Mouse (Mus musculus) MN1 (cell line): Measurements from ENCODE around the gene Fam78b.
A peak's percentile ranks its signal among the peaks of the same experiment; 100 is the strongest.

ENCODE experiments used
- DNase-seq: peaks from one replicate; pipeline ENCODE4 v3.0.0-alpha.2; 2016; ENCODE audit warnings: low spot score

Gene Fam78b

DNA sequence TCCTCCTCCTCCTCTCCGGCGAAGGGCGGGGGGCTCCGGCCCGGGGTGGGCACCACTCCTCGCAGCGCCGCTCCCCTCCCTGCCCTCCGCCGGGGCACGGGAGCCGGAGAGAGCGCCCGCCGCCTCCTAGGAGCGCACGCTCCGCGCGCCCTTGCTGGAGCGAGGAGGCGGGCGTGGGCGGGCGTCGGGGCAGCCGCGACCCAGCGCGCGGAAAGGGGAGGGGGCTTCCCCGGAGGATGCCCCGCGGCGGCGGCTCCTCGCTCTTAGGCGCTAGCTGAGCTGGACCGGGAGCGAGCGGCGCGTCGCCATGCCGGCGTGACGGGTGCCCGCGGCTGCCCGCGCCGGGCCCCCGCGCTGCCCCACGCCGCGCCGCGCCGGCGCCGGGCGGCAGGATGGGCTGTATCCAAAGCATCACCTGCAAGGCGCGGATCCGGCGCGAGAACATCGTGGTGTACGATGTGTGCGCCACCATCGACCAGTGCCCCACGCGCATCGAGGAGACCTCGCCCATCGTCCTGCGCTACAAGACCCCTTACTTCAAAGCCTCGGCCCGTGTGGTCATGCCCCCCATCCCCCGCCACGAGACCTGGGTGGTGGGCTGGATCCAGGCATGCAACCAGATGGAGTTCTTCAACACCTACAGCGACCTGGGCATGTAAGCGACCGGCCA is at the start of gene Fam78b:
Fam78b (plus strand) TSS at position 244 of the 670 bp plus-strand sequence.
- peak; percentile 73 for DNase-seq

DNA sequence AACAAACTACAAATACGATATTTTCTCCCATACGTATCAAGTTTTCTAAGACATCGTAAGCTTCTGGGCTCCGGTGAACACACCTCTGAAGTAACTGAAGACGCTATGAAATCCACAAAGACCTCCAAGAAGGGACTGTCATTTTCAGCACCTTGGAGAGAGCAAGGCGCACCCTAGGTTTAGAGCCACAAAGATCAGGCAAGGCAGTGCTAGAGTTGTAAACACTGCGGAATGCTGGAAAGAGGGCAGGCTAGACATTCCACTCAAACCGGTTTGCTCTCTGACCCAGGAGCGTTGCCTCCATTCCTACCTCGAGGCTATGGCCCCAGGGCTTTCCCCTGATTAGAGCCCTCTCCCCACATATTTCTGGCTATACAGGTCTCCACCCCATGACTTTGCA is 36.7 kb upstream of the Fam78b start:
- DNase-seq, result no peak

GRCm38 (mm10) chr1:166968271-166968670 is 32.9 kb upstream of the Fam78b start:
- no peak for DNase-seq

DNA sequence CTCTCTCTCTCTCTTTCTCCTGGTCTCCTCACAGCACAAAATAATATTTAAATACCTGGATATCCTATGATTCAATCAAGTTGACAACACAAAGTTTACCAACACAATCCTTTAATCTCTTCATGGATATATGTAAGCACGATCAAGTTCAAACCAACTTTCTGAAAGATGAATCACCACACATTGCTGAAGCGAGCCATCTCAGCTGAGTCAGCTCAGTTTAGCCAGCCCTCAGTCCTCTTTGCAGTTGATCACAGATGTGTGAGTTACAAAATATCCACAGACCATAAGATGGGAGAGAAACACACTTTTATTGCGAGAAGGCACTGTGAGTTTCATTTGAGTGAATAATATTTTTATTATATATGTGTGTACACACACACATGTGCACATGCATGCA is 27.5 kb upstream of the Fam78b start:
- no peak for DNase-seq

GRCm38 (mm10) chr1:166978611-166979010 is 22.6 kb upstream of the Fam78b start:
- DNase-seq, result peak; percentile 72

- no peak for DNase-seq
These were observed 7.0 kb upstream of the Fam78b start for GRCm38 (mm10) chr1:166994266-166994665.

- DNase-seq, result no peak
These were observed 5.0 kb upstream of the Fam78b start for GRCm38 (mm10) chr1:166996250-166996649.

GRCm38 (mm10) chr1:166996811-166997210 is 4.4 kb upstream of the Fam78b start:
- DNase-seq, result no peak

DNA sequence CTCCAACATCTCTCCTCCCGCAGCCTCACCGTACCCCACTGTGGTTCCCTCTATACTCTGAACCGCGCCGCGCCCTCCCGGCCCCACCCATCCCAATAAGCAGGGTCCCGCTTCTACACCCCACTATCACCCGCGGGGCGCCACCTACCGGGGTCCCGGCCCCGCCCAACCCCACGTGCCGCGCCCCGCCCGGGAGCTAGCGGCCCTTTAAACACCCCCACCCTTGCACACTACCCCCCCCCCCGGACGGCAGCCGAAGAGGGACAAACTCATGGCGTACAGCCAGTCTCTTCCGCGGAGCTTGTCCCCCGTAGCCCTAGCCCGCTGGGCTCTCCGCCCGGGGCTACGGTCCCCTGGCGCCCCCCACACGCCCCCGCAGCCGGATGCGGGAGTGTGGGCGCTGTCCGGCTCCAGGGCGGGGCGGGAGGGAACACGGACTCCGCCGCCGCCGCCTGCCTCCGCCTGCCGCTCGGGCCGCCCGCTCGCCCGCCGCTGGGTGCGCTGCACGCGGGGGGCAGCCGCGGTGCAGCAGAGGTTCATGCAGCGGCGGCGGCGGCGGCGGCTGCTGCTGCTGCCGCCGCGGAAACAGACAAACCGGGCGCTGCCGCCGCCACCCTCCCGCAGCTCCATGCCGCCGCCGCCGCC is 566 bp upstream of the Fam78b start:
- peak; percentile 85 for DNase-seq

- DNase-seq, result peak; percentile 41
These were observed 748 bp downstream of the Fam78b start for GRCm38 (mm10) chr1:167001844-167002485.

GRCm38 (mm10) chr1:167002486-167002850 is 1.3 kb downstream of the Fam78b start:
- DNase-seq, result peak; percentile 89

GRCm38 (mm10) chr1:167004621-167005020 is 3.4 kb downstream of the Fam78b start:
- no peak for DNase-seq

DNA sequence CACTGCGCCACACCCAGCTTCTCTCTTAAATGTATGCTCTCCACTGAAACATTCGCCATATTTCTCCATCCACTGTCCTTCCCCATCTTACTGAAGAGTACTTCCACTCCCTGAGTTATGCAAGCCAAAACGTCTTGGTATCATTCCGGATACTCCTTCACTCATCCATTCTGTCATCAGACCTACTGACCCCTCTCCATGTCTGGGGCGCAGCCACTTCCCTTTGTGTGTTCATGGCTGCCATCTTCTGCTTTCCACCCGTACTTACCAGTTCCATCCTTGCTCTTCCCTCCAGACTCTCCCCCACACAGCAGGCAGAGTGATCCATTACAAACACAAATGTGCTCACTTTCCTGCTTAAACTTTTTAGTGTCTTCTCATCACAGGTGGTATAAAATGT is 6.1 kb downstream of the Fam78b start:
- no peak for DNase-seq

GRCm38 (mm10) chr1:167010190-167010589 is 9.0 kb downstream of the Fam78b start:
- peak; percentile 41 for DNase-seq

DNA sequence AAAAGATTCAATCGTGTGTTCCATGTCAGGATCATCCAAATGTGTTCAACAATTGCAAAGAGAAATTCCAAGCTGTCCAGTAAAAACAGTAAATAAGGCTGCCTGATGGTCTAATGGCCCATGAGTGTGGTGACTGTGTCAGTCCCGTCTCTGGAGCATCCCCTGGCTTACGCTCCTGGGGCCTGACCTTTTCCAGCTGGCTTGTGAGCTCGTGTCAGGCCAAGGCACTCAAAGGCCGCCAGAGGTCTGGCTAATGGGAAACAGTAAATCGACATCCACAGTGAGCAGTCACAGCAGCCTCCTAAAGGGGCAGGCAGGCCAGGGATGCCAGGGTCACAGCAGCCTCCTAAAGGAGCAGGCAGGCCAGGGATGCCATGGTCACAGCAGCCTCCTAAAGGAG is 10.1 kb downstream of the Fam78b start:
- DNase-seq, result peak; percentile 67

- no peak for DNase-seq
These were observed 11.4 kb downstream of the Fam78b start for GRCm38 (mm10) chr1:167012616-167013015.

GRCm38 (mm10) chr1:167013234-167013864 is 12.1 kb downstream of the Fam78b start:
- DNase-seq, result peak; percentile 66

- peak; percentile 87 for DNase-seq
These were observed 15.1 kb downstream of the Fam78b start for GRCm38 (mm10) chr1:167016269-167016668.

DNA sequence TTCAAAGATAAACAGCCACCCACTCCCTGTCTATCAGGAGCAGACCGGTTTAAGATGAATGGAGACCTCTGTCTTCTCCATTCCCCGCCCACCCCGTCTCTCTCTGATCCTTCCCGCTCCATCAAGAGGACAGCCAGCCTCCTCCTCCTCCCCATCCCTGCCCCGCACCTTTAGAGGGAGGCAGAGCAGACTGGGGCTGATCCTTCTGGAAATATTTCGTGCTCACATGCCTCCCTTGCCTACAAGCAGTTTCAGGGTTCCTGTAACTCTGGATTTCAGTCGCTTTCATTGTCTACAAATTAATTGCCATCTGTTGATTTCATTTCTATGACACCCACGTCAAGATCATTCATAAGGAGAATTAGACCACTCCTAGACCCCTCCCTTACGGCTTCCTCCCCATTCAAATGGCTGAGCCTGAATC is 20.8 kb downstream of the Fam78b start:
- no peak for DNase-seq

DNA sequence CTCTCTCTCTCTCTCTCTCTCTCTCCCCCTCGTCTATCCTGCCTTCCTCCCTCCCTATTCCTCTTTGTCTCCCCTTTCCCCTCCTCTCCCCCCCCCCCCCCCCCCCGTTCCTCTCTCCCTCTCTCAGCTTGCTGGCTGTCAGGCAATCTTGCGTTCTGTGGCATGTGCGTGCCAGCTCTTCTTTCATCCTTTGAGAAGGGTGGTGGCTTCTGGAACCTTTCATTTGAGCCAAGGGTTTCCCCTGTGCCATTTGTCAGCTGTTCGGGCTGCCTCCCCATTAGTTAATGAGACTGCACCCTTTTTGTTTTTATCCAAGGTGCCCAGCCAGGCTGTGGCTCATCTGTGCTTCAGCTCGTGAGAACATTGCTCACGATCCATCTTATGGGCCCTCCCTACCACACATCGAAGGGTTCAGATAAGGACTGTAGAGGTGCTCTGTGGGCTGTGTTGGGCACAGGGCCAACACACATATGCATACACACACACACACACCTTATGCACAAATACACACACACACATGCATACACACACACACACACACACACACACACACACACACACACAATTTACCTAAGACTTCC is 21.4 kb downstream of the Fam78b start:
- no peak for DNase-seq

GRCm38 (mm10) chr1:167023794-167024193 is 22.6 kb downstream of the Fam78b start:
- no peak for DNase-seq

GRCm38 (mm10) chr1:167024961-167025360 is 23.7 kb downstream of the Fam78b start:
- no peak for DNase-seq
